Mouse (Mus musculus) G1E (cell line): ENCODE data around the gene Dgcr8. TPM values are rescaled to one million over a fixed set of nuclear protein-coding genes. Genes with fewer than 3 reads are reported as not detected.
"Not testable (repeated sequence)": the region's sequence is repeated elsewhere in the genome, so short reads cannot be mapped to it uniquely, and the experiment has no call there.

Experiments
- ATAC-seq: 2 replicates; pipeline ENCODE4 v1.8.0; 2016; ENCODE audit warnings: mild to moderate bottlenecking; ENCODE audit not compliant: insufficient number of reproducible peaks, poor library complexity, low FRiP score, severe bottlenecking; ENCODE audit errors: extremely low read depth
- DNase-seq: peaks from one replicate; pipeline ENCODE4 v3.0.0; 2012; ENCODE audit warnings: low spot score
- H3K27me3 ChIP-seq: 2 replicates; pipeline ENCODE4 v1.6.1; 2012; ENCODE audit warnings: mild to moderate bottlenecking, low read length, inconsistent platforms; ENCODE audit not compliant: insufficient read depth
- H3K36me3 ChIP-seq: replicated peaks from 2 replicates; pipeline ENCODE3; 2012; ENCODE audit warnings: mild to moderate bottlenecking, inconsistent platforms
- H3K4me1 ChIP-seq: 2 replicates; pipeline ENCODE4 v1.6.1; 2012; ENCODE audit warnings: low read depth, low read length, inconsistent platforms, mixed read lengths; ENCODE audit not compliant: insufficient read depth
- H3K4me3 ChIP-seq: 2 replicates; pipeline ENCODE4 v1.5.1; 2012; ENCODE audit warnings: low read depth, mild to moderate bottlenecking, inconsistent platforms, low read length, moderate library complexity, mixed read lengths
- H3K9me3 ChIP-seq: replicated peaks from 2 replicates; pipeline ENCODE4 v1.6.1; 2012; ENCODE audit warnings: inconsistent platforms
- CTCF ChIP-seq: IDR thresholded peaks from 2 replicates; pipeline ENCODE4 v1.5.1; 2012; ENCODE audit warnings: low read depth, low read length, inconsistent platforms, mixed read lengths
- GATA1 ChIP-seq: IDR thresholded peaks from 2 replicates; pipeline ENCODE4 v1.6.1; 2012; ENCODE audit warnings: borderline replicate concordance, low read length, inconsistent platforms, mixed read lengths
- GATA2 ChIP-seq: IDR thresholded peaks from 2 replicates; pipeline ENCODE4 v1.6.1; 2012; ENCODE audit warnings: low read depth, low read length, inconsistent platforms, borderline replicate concordance
- POLR2AphosphoS5 ChIP-seq: IDR thresholded peaks from 2 replicates; pipeline ENCODE4 v1.6.1; 2012; ENCODE audit warnings: low read depth, low read length, inconsistent platforms; ENCODE audit not compliant: insufficient replicate concordance
- TAL1 ChIP-seq: conservative IDR thresholded peaks from 2 replicates; pipeline ENCODE4 v1.6.1; 2012; ENCODE audit warnings: low read depth, low read length, inconsistent platforms, mixed read lengths
- polyA plus RNA-seq: library from polyadenylated mRNA; stranded (reverse); fragments of >175 nt; gene quantifications from 2 replicates; pipeline ENCODE4 v1.2.3, GENCODE M21; 2012
- total RNA-seq, 2 experiments: library from RNA; stranded (forward) in 1 of 2; stranded (reverse) in 1 of 2; fragments of 200-1000 nt in 1 of 2; fragments of >200 nt in 1 of 2; fragmentation: Nextera tagmentation in 1 of 2; gene quantifications; 2 replicates each; pipeline ENCODE4 v1.2.3; 2014 to 2017

Gene Dgcr8
- total and polyA plus RNA-seq, 3 experiments, result 9.8 to 52.8 (median 52.7) TPM

DNA sequence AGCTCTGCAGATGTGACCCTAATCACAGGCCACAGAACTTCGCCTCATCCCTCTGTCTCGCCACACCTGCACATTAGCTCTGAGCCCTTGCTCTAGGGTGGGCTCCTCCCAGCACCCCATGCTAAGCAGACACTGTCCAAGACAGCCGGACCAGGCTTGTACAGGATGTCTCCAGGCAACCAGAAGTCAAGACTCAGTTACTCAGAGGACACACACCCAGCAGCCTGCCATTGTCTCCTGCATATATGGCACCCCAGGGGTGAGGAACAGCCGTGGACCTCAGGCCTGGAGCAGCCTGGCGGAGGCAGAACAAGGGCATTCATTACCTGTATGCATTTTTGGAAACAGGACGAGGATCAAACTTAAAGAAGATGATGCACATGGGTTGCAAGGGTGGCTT lies 35.0 kb upstream of the Dgcr8 start:
- H3K27me3 ChIP-seq, result no peaks in the 10 kb centered on the region
- DNase-seq, result no peak
- ATAC-seq, result no peak
- no peak overlapping the region for H3K4me3 ChIP-seq
- TF ChIP-seq POLR2AphosphoS5, result no peak
- no peak for TF ChIP-seq TAL1
- no peak for TF ChIP-seq GATA2
- TF ChIP-seq GATA1, result no peak
- TF ChIP-seq CTCF, result no peak
- peaks cover 96% of the 10 kb centered on the region for H3K36me3 ChIP-seq
- H3K4me1 ChIP-seq, result peaks cover 43% of the 10 kb centered on the region
- no peaks in the 10 kb centered on the region for H3K9me3 ChIP-seq

DNA sequence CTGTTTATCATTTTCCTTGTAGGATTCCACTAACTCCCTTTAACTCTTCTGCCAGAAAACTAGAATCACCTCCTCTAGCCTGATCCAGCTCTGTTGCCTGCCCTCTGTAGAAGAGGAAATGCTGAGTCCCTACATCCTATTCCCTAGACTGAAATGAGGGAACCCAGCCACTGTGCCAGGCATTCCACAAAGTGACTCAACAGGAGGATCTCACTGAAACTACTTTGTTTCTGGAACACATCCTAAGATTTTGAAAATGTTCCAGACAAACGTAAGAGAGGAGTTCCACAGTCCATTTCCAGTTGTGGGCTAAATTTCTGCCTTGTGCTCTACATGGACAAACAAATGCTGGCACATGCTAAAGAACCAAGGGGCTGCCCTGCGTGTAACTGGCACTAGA lies 34.4 kb upstream of the Dgcr8 start:
- ATAC-seq (no peak), DNase-seq (no peak)
- H3K4me1 ChIP-seq, result peaks cover 44% of the 10 kb centered on the region
- TF ChIP-seq POLR2AphosphoS5, result no peak
- TF ChIP-seq CTCF, result no peak
- TF ChIP-seq GATA1, result no peak
- TF ChIP-seq GATA2, result no peak
- TF ChIP-seq TAL1, result no peak
- peaks cover 96% of the 10 kb centered on the region for H3K36me3 ChIP-seq
- no peaks in the 10 kb centered on the region for H3K27me3 ChIP-seq
- no peaks in the 10 kb centered on the region for H3K9me3 ChIP-seq
- no peak overlapping the region for H3K4me3 ChIP-seq

DNA sequence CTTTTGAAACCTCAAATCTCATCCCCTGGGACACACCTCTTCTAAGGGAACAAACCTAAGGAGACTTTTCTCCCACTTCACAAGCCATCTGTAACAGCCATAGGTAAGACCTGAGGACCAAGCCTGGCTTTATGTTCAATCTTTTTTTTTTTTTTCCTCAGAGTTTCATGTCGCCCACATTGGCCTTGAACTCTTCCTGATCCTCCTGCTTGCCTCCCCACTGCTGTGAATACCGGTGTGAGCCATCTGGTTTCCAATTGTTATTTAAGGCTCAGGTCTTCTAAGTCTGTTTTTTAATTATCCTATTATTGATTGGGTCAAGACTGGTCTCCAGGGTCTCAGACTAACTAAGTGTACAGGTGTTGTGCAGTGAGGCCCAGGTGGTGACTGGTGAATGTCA lies 32.4 kb upstream of the Dgcr8 start:
- Histone ChIP-seq H3K27me3 (no peaks in the 10 kb centered on the region), H3K4me3 (no peak overlapping the region), H3K9me3 (no peaks in the 10 kb centered on the region), H3K36me3 (peaks cover 96% of the 10 kb centered on the region), H3K4me1 (peaks cover 41% of the 10 kb centered on the region)
- TF ChIP-seq GATA2 (no peak), TAL1 (no peak)
- DNase-seq, result no peak
- no peak for ATAC-seq

DNA sequence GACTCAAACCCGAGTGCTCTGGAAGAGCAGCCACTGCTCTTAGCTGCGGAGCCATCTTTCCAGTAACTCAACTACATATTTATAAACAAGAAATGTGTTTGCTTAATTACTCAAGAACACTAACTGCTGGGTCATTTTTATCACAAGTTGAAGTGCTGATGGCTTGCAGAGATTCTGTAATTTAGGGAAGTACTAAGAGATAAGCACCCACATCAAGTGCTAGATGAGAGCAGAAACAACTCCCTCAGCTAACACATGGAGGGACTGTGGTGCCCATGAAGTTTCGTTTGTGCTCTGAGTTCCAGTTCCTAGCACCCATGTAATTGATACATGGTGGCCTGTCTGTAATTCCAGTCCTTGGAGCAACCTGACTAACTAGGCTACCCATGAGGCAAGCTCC lies 29.9 kb upstream of the Dgcr8 start:
- peaks cover 95% of the 10 kb centered on the region for H3K36me3 ChIP-seq
- DNase-seq (no peak), ATAC-seq (peak; percentile 49; the same call in 1 of the 2 replicates)
- TF ChIP-seq POLR2AphosphoS5 (no peak), CTCF (no peak), GATA2 (no peak)
- no peaks in the 10 kb centered on the region for H3K27me3 ChIP-seq
- H3K9me3 ChIP-seq, result no peaks in the 10 kb centered on the region
- H3K4me3 ChIP-seq, result no peak overlapping the region
- H3K4me1 ChIP-seq, result peaks cover 35% of the 10 kb centered on the region

DNA sequence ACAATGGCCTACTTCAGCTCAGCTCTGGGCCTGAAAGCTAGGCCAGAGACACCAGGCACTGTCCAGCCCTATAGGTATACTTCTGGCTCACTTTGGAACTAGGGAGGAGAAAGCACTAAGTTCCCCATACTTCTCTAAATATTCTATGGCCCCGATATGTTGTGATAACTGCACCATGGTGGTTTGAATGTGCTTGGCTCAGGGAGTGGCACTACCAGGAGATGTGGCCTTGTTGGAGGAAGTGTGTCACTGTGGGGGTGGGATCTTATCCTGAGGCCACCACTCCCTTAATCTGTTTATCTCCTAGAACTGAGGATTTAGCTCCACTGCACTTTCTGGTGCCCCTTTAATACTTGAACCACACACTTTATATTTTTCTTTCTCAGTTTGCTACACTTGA lies 19.1 kb upstream of the Dgcr8 start:
- Histone ChIP-seq H3K4me1 (peaks cover 22% of the 10 kb centered on the region; the same call in 1 of the 2 replicates), H3K27me3 (no peaks in the 10 kb centered on the region), H3K9me3 (no peaks in the 10 kb centered on the region), H3K4me3 (no peak overlapping the region), H3K36me3 (peaks cover 94% of the 10 kb centered on the region)
- TF ChIP-seq GATA1 (no peak), TAL1 (no peak), POLR2AphosphoS5 (no peak), GATA2 (no peak), CTCF (no peak)
- no peak for ATAC-seq
- DNase-seq, result no peak

DNA sequence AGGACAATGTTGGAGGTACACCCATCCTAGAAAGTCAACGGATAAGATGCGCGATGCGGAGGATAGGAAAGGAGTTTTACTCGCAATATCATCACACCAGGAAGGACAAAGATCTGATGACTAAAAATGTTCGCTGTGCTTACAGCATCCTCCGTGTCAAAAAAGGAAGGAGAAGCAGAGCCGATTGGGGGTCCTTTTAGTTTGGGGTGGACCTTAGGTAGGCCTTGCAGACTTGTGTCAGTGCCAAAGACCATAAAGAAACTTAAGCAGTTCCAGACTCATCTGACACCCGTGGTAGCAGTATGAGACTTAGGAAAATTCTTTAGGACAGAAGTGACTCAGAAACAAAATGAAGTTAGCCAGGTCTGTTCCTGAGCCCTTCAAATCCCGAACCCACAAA lies 568 bp upstream of the Dgcr8 start:
- DNase-seq, H3K9me3 ChIP-seq, H3K27me3 ChIP-seq, ATAC-seq: not testable (repeated sequence)
- Histone ChIP-seq H3K4me3 (peak overlapping the region; percentile 90), H3K4me1 (peaks cover 37% of the 10 kb centered on the region), H3K36me3 (peaks cover 35% of the 10 kb centered on the region)

DNA sequence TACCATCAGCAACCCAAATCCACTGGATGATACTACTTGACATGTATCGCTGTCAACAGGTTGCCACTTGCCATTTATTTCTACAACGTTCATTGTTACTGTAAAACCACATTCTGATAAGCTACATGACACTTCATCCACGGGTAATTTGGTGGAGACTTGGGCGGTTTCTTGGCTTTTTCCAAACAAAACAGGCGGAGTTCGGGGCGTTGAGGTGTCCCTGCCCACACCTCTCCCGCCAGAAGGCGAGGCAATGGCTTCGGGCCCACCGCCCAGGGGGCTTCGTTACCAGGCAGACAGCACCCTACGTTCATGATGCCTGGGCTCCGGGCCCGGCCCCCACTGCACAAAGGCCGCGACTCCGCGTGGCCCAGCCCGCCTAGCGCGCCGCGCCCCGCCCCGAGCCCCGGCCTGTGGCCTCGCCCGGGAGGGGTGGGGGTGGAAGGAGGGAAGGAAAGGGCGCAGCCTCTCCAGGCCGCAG lies 425 bp downstream of the Dgcr8 start:
- Histone ChIP-seq H3K4me3 (peak overlapping the region; percentile 90), H3K4me1 (peaks cover 42% of the 10 kb centered on the region), H3K27me3 (no peaks in the 10 kb centered on the region), H3K9me3 (no peaks in the 10 kb centered on the region), H3K36me3 (peaks cover 45% of the 10 kb centered on the region)
- TF ChIP-seq GATA2 (no peak), GATA1 (no peak), POLR2AphosphoS5 (no peak), CTCF (no peak), TAL1 (no peak)
- ATAC-seq (no peak), DNase-seq (peak; percentile 80)
